Mouse (Mus musculus): ENCODE results near the gene Gm20388.

- no peak for TF ChIP-seq CTCF (IDR thresholded peaks at IDR 0.05; ENCODE audit: low read depth)
- TF ChIP-seq EP300 (optimal IDR thresholded peaks at IDR 0.05) = no peak
Observed at GRCm38 (mm10) chr8:120907671-120908070, 997.0 kb downstream of the Gm20388 start.
